Mouse (Mus musculus) brain, embryonic 14.5 days (tissue): ENCODE measurements around the gene Ccnc. TPM values are rescaled to one million over a fixed set of nuclear protein-coding genes. Genes with fewer than 3 reads are reported as not detected.

Source experiments
- DNase-seq: peaks from one replicate; pipeline ENCODE4 v3.0.0-alpha.2; 2011; ENCODE audit warnings: low read depth
- CTCF ChIP-seq: fragments of 200-500 bp; IDR thresholded peaks from 2 replicates; pipeline ENCODE4 v1.5.1; 2012; ENCODE audit warnings: inconsistent platforms, mild to moderate bottlenecking, moderate library complexity, borderline replicate concordance; ENCODE audit not compliant: insufficient read depth, insufficient read length; ENCODE audit errors: extremely low read depth
- POLR2A ChIP-seq: fragments of 200-500 bp; IDR thresholded peaks from 2 replicates; pipeline ENCODE4 v1.6.1; 2012; ENCODE audit warnings: mild to moderate bottlenecking, inconsistent platforms, borderline replicate concordance; ENCODE audit not compliant: poor library complexity, insufficient read depth, insufficient read length, severe bottlenecking; ENCODE audit errors: extremely low read depth
- polyA plus RNA-seq: library from polyadenylated mRNA; depleted of rRNA; stranded (reverse); fragments of >200 nt; gene quantifications from 2 replicates; pipeline ENCODE4 v1.2.3, GENCODE M21; 2012

Gene Ccnc
- polyA plus RNA-seq, 1 experiment = 27.0 TPM

DNA sequence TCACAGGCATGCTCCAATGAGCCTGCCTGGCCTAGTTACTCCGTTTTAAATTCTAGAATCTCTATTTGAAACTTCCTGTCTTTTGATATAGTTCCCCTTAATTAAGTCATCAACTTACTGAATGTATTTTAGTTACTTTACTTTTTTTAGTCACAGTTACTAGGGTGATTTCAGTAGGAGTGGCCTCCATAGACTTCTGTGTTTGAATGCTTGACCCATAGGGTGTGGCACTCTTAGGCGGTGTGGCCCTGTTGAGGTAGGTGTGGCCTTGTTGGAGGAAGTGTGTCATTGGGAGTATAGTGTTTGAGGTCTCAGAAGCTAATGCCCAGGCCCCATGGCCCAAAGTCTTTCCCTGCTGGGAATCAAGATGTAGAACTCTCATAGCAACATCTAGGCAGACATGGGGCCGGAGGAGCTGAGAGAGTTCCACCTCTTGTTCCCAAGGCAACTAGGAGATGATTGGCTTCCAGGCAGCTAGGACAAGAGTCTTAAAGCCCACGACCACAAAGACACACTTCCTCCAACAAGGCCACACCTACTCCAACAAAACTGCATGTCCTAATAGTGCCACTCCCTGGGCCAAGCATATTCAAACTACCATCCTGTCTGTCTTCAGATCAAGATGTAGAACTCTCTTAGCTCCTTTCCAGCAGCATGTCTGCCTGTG, 27.8 kb downstream of the Ccnc start:
- no peak for DNase-seq
- TF ChIP-seq POLR2A (no peak), CTCF (no peak)

GRCm38 (mm10) chr4:21758860-21759259, 31.4 kb downstream of the Ccnc start:
- no peak for DNase-seq
- TF ChIP-seq CTCF (peak; percentile 4; the same call in 1 of the 2 replicates), POLR2A (no peak)

DNA sequence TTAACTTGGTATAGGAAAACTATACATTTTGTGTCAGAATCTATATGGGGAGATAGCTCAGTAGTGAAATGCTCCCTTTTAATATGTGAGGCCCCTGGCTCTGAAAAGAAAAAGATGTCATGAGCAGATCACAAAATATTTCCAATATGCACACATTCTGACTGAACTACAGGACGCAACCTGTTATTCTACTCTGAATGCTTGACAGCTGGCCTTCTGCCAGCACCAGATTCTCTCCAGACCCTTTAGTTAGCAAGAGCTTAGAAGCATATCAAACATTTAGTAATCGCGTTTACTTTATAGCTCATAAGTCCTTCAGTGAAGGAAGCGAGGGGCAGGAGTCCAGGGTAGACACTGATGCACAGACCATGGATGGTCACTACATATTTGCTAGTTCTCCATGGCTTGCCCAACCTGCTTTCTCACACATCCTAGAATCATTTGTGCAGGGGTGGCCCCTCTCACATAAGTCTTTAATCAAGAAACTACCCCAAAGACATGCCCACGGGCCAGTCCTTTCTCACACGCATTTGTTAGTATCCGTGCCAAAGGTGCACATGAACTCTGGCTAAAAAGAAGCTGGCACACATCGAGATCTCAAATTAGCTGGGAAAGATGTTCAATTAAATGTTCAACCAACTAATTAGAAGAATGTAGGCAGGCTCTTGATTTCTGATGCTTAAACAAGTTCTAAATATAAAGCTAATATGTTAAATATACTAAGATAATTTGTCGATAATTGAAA, 34.1 kb downstream of the Ccnc start:
- TF ChIP-seq POLR2A (no peak), CTCF (no peak)
- DNase-seq = peak; percentile 77

DNA sequence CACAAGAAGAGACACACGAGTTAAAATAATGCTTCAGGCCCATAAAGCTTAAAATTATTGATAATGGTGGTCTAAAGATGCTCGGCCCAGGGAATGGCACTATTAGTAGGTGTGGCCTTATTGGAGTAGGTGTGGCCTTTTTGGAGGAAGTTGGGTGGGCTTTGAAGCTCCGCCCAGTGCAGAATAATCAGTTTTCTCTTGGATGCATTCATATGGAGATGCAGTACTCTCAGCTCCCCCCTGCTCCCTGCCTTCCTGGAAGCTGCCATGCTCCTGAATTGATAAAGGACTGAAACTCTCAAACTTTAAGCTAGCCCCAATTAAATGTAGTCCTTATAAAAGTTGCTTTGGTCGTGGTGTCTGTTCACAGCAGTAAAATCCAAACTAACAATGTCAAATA, 36.3 kb downstream of the Ccnc start:
- TF ChIP-seq CTCF (no peak), POLR2A (no peak)
- no peak for DNase-seq

DNA sequence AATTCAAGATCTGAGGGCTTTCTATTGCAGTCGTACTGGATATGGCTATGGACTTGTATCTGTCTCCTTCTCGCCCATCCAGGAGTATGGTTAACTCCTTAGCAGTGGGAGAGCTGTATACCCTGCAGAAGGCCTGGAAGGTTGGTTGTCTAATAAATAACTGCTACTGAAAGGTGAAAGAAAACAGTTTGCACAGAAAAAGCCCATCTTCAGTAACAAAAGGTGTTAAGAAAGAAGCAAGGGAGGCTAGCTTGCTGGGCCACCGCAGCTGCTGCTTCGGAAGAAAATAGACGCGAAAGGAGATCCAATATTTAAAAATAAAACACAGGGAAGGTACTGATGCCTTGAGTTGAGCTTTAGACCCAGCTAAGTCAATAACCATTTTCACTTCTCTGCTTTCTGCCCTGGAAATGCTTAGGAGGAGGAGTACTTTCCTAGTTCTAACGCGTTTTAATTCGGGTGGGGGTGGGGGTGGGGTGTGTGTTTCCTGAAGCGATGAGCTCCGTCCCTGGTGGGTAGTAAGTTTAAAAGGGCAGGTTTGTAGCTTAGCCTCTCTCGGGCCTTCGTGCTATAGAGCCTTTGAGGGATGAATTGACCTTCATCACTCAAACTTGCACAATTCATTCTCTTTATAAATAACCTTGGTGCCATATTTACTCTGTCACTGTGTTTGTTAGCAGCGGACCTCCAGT, 38.8 kb downstream of the Ccnc start:
- peak; percentile 36 for DNase-seq
- TF ChIP-seq CTCF = no peak
- TF ChIP-seq POLR2A = no peak

DNA sequence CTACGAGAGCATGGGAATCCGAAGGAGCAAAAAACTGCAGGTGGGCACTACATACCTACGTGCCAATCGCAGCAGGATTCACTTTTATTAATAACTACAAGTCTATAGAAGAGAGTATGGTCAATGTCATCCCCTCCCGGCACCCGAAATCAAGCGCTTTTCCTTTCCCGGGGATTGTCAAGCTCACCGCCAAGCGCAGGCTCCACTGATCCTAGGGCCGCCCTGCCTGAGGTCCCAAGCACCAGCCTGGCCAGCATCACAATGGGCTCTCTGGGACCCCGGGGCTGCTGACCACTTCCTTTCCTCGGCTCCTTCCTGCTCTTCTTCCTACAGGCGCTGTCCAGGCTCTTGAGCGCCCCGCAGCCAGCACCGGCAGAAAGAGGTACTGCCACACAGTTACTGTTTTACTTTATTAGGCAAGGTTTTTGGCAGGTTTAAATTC, 39.4 kb downstream of the Ccnc start, which contains the start of the genes Usp45 and Tstd3:
Gene Usp45, plus strand, starts transcription at position 294 of the 442 bp plus-strand sequence.
Gene Tstd3, minus strand, starts transcription at position 350 of the 442 bp plus-strand sequence.
- DNase-seq = peak; percentile 92
- TF ChIP-seq CTCF (peak; percentile 87), POLR2A (peak; percentile 28; the same call in 1 of the 2 replicates)

DNA sequence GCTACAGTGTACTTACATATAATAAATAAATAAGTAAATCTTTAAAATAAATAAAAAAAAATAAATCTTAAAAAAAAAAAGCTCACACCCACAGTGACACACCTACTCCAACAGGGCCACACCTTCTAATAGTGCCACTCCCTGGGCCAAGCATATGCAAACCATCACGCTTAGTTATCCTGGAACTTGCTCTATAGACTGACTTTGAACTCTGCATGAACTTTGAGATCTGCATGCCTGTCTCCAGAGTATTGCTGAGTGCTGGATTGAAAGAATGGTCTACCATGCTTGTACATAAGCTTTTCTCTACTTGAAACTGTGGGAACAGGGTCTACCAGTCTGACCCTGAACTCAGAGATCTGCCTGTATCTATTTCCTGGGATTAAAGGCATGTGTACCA, 43.6 kb downstream of the Ccnc start:
- DNase-seq = no peak
- no peak for TF ChIP-seq CTCF

DNA sequence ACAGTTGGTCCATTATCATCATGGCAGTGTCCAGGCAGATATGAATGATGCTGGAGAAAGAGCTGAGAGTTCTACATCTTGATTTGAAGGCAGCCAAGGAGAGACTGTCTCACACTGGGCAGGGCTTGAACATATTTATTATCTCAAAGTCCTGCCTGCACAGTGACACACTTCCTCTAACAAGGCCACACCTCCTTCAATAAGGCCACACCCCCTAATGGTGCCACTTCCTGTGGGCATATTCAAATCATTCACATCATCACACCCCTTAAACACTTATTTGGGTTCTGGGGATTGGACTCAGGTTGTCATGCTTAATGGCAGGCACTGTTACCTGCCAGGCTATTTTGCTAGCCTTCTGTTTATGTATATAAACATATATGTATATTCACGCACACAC, 44.8 kb downstream of the Ccnc start:
- DNase-seq = no peak
- TF ChIP-seq POLR2A (no peak), CTCF (no peak)

DNA sequence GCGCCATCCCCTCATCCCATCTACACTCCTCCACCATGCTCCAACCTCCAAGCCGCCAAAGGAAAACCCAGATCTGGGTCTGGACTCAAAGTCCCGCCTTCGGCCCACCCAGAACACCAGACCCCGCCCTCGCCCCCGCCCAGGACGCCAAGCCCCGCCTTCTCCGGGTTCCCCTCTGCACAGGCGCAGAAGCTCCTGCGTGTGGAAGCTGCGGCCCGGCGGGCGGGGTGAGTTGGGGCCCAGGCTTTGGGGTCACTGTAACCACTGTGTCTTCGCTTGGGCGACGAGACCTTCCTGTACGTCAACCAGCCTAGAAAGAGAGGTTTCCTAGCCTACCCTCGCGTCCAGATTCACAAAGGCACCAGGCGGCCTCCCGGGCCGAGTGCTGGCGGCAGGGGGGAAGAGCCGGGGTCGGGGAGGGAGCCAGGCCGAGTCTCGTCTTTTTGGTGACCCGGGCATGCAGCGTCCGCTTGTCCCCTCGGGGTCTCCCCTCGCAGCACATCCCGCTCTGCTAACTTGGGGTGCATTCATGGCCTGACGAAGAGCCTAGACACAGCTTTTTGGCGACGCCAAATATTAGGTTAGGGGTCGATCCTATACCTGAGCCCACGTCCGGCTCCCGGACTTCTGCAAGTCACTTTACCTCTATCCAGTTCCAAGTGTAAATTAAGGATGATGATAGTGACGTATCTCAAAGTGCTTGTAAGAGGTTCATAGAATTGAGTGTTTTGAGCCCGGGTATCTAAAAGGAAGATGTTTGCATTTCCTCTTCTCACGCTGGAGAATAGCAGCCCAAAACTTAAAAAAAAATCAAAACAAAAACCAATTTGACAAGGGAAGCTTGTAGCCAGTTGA, 48.8 kb downstream of the Ccnc start:
- TF ChIP-seq CTCF = no peak
- peak; percentile 80; the same call in 1 of the 2 replicates for TF ChIP-seq POLR2A

GRCm38 (mm10) chr4:21776946-21777265, 49.4 kb downstream of the Ccnc start:
- no peak for DNase-seq
- no peak for TF ChIP-seq POLR2A

More for the DNA sequence above, 48.8 kb downstream of the Ccnc start:
- DNase-seq = peak; percentile 97
